Mouse (Mus musculus) ES-Bruce4 (cell line): ENCODE data around the gene Abhd14b. TPM values are rescaled to one million over a fixed set of nuclear protein-coding genes. Genes with fewer than 3 reads are reported as not detected.

Experiments used
- H3K27ac ChIP-seq: 2 replicates; pipeline ENCODE4 v1.5.1; 2012; ENCODE audit warnings: low read length, inconsistent platforms; ENCODE audit not compliant: insufficient read depth
- H3K27me3 ChIP-seq: 2 replicates; pipeline ENCODE4 v1.6.1; 2012; ENCODE audit warnings: mild to moderate bottlenecking, low read length, inconsistent platforms; ENCODE audit not compliant: control insufficient read depth, poor library complexity, insufficient read depth, severe bottlenecking
- H3K36me3 ChIP-seq: 2 replicates; pipeline ENCODE4 v1.6.1; 2012; ENCODE audit warnings: inconsistent platforms, mild to moderate bottlenecking, low read length, moderate library complexity; ENCODE audit not compliant: control insufficient read depth, poor library complexity, insufficient read depth, severe bottlenecking
- H3K4me1 ChIP-seq: one replicate; pipeline ENCODE4 v1.8.1; 2011; ENCODE audit warnings: low read length; ENCODE audit not compliant: control insufficient read depth, insufficient read depth
- H3K4me3 ChIP-seq: 2 replicates; pipeline ENCODE4 v1.5.1; 2011; ENCODE audit warnings: low read depth, mild to moderate bottlenecking, low read length
- H3K9ac ChIP-seq: 2 replicates; pipeline ENCODE4 v1.6.1; 2012; ENCODE audit warnings: low read depth, mild to moderate bottlenecking, inconsistent platforms; ENCODE audit not compliant: poor library complexity, severe bottlenecking
- H3K9me3 ChIP-seq: replicated peaks from 2 replicates; pipeline ENCODE4 v1.6.1; 2012; ENCODE audit warnings: mild to moderate bottlenecking, low read length, inconsistent platforms; ENCODE audit not compliant: control insufficient read depth, poor library complexity, insufficient read depth, severe bottlenecking
- CTCF ChIP-seq: IDR thresholded peaks from one replicate; pipeline ENCODE4 v1.8.1; 2011; ENCODE audit warnings: low read depth, low read length
- EP300 ChIP-seq: IDR thresholded peaks from 2 replicates; pipeline ENCODE4 v1.6.1; 2011; ENCODE audit warnings: low read depth, low read length; ENCODE audit not compliant: insufficient read depth
- POLR2A ChIP-seq: IDR thresholded peaks from one replicate; pipeline ENCODE4 v1.8.1; 2011; ENCODE audit warnings: low read length; ENCODE audit not compliant: insufficient read depth
- polyA plus RNA-seq: library from polyadenylated mRNA; stranded (reverse); fragments of >200 nt; gene quantifications from 2 replicates; pipeline ENCODE4 v1.2.4, GENCODE M21; 2011; ENCODE audit warnings: low read depth; ENCODE audit not compliant: missing spikeins, insufficient read depth, insufficient read length

Abhd14b gene
- 6.7 and 7.5 TPM in 2 replicates for polyA plus RNA-seq

DNA sequence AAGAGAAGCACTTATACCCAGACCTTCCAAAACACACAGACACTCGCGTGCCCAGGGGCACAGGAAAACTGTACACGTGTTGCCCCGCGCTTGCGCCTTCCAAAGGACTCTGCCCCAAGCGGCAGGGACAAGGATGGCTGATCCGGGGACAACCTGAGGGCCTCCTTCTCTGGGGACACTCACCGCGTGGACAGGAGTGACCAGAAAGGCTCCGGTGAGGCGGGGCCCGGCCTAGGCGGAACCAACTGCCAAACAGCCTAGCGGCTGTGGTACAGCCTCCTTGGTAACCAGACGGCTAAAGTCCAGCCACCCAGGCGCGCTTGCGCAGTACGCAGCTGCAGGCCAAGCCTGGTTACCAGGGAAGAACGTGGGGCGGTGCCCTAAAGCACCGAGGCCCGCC, at the start of gene Abhd14b, which contains the start of gene Abhd14a:
Abhd14b (plus strand) TSS at position 112 of the 400 bp plus-strand sequence.
Abhd14a (minus strand) TSS at position 331 of the 400 bp plus-strand sequence.
- Histone ChIP-seq H3K27ac (peak within 1 kb of the TSS; percentile 12; the same call in 1 of the 2 replicates), H3K9ac (peak within 1 kb of the TSS; percentile 51), H3K4me1 (peaks cover 6% of the 10 kb centered on the region), H3K4me3 (peak within 1 kb of the TSS; percentile 74), H3K9me3 (no peaks in the 10 kb centered on the region), H3K27me3 (no peaks in the 10 kb centered on the region), H3K36me3 (no peaks in the 10 kb centered on the region)
- TF ChIP-seq CTCF (no peak), POLR2A (no peak), EP300 (no peak)

DNA sequence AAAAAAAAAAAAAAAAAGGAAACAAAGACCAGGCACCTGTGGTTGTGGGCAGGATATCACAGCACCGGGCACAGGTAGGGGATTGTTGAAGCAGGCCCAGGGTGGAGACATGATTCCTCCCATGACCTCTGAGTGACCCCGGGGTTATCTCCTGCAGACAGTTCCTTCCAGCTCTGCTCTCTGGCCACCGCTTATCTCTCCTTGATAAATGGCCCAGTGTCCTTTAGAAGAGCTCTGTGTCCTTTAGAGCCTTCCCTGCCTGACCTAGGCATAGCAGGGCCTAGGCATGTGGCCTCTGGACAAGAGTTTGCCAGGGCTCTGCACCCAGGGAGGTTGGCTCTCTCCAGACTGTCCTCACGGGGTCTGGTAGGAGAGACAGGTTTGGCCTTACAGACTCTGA, 49.5 kb upstream of the Abhd14b start:
- Histone ChIP-seq H3K4me3 (no peak overlapping the region), H3K9me3 (no peaks in the 10 kb centered on the region), H3K9ac (no peak overlapping the region), H3K4me1 (no peaks in the 10 kb centered on the region), H3K36me3 (no peaks in the 10 kb centered on the region), H3K27ac (no peak overlapping the region), H3K27me3 (no peaks in the 10 kb centered on the region)
- TF ChIP-seq POLR2A: no peak
- TF ChIP-seq CTCF: no peak
- TF ChIP-seq EP300: no peak

DNA sequence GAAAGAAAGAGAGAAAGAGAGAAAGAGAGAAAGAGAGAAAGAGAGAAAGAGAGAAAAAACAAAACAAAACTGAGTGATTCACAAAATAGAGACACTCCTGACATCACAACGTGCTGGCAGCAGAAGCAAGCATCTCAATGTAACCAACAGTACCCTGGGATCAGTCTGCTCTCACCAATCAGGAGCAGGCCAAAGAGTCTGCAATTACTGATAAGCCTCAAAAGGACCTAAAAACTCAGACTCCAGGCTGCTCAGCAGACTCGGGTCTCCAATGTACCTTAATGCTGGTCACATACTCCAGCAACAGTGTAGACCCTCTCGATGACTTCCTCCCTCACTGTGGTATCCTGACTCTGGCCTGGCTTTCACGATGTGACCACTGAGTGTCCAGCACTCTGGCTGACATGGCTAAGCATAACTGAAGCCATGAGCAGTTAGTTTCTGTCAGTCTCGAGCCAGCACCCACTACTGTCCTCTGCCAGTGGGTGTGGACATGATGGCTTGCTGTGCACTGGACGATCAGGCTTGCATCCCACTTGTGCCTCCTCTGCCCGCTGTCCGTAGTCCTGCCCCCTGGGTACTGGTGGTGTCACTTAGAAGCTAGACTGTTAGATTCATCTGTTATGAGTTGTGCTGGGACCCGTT, 48.5 kb upstream of the Abhd14b start:
- no peak overlapping the region for H3K4me3 ChIP-seq

DNA sequence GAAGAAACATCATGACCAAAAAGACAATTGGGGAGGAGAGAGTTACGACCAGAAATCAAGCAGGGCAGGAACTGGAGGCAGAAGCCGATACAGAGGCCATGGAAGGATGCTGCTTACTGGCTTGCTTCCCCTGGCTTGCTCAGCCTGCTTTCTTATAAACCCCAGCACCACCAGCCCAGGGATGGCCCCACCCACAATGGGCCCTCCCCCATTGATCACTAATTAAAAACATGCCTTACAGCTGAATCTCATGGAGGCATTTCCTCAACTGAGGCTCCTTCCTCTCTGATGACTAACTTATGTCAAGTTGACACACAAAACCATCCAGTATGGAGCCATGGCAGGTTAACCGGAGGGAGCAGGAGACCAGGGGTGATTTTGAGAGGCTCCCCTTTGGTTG, 47.5 kb upstream of the Abhd14b start:
- Histone ChIP-seq H3K4me1 (no peaks in the 10 kb centered on the region), H3K27me3 (no peaks in the 10 kb centered on the region), H3K4me3 (no peak overlapping the region), H3K36me3 (no peaks in the 10 kb centered on the region), H3K9me3 (no peaks in the 10 kb centered on the region), H3K27ac (no peak overlapping the region), H3K9ac (no peak overlapping the region)
- no peak for TF ChIP-seq POLR2A
- no peak for TF ChIP-seq EP300
- TF ChIP-seq CTCF: no peak

More for the DNA sequence above, 48.5 kb upstream of the Abhd14b start:
- Histone ChIP-seq H3K9me3 (no peaks in the 10 kb centered on the region), H3K9ac (no peak overlapping the region), H3K27ac (no peak overlapping the region), H3K27me3 (no peaks in the 10 kb centered on the region), H3K36me3 (no peaks in the 10 kb centered on the region), H3K4me1 (no peaks in the 10 kb centered on the region)
- no peak for TF ChIP-seq POLR2A
- TF ChIP-seq EP300: no peak
- no peak for TF ChIP-seq CTCF

DNA sequence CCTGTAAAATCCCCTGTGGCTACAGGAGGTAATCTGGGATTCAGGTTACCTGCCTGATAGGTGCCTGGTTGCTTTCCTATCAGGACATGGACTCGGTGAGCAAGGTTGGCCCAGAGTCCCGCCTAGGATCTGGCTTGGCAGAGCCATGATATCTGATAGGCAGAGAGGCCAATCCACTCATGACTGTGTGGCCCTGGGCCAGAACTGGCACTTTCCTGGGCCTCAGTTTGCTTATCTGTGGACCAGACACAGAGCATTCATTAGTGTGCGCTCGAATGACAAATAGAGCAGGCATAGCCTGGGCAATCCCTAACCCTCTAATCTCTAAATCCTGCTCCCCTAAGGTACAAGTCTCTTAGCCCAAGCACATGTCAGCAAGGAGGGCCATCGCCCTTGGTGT, 45.1 kb upstream of the Abhd14b start:
- no peak overlapping the region for H3K4me3 ChIP-seq
- H3K4me1 ChIP-seq: no peaks in the 10 kb centered on the region
- no peak overlapping the region for H3K9ac ChIP-seq
- no peaks in the 10 kb centered on the region for H3K9me3 ChIP-seq
- H3K27me3 ChIP-seq: no peaks in the 10 kb centered on the region
- H3K36me3 ChIP-seq: no peaks in the 10 kb centered on the region
- no peak overlapping the region for H3K27ac ChIP-seq
- TF ChIP-seq POLR2A: no peak
- no peak for TF ChIP-seq EP300
- no peak for TF ChIP-seq CTCF

DNA sequence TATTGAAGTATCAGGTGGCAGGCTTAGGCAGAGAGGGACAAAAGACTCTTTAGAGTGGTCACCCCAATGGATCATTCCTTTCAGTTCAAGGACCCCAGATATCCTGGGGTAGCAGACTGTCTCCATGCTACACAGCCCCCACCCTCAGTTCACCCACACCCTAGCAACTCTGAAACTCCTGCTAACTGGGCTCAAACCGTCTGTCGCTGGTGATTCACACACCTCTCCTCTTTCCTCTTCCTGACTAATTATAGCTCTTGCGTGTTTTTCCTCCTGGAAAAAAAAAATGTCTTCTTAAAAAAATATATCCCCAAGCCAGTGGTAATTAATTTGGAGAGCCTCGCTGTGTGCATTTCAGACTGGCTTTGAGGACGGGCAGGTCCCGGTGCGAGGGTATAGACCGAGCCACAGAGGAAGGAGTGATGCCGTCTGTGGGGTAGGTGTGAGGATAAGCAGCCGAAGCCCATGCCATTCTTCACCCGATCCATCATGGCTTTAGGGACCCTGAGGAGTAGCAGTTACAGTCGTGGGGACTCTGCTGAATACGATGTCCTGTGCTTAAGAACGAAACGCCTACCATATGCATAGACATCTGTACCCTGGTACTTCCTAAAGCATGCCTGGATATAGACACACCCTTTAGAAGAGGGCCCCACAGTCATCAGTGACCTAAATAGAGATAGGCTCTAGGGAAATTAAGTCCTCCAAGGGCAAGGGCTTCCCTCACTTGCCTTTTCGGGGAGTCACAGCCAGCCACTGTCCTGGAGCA, 44.5 kb upstream of the Abhd14b start:
- Histone ChIP-seq H3K4me1 (no peaks in the 10 kb centered on the region), H3K9me3 (no peaks in the 10 kb centered on the region), H3K36me3 (no peaks in the 10 kb centered on the region), H3K4me3 (no peak overlapping the region), H3K9ac (no peak overlapping the region), H3K27me3 (no peaks in the 10 kb centered on the region), H3K27ac (no peak overlapping the region)
- no peak for TF ChIP-seq CTCF
- TF ChIP-seq POLR2A: no peak
- TF ChIP-seq EP300: no peak
